Mouse (Mus musculus) ZHBTc4 (cell line): ENCODE results near the gene Ppp1r26.
"Not testable (repeated sequence)": the region's sequence is repeated elsewhere in the genome, so short reads cannot be mapped to it uniquely, and the experiment has no call there.

ENCODE experiments used
- DNase-seq: peaks from one replicate; pipeline ENCODE4 v3.0.0-alpha.2; 2011; ENCODE audit warnings: low read depth, low spot score

The Ppp1r26 gene

DNA sequence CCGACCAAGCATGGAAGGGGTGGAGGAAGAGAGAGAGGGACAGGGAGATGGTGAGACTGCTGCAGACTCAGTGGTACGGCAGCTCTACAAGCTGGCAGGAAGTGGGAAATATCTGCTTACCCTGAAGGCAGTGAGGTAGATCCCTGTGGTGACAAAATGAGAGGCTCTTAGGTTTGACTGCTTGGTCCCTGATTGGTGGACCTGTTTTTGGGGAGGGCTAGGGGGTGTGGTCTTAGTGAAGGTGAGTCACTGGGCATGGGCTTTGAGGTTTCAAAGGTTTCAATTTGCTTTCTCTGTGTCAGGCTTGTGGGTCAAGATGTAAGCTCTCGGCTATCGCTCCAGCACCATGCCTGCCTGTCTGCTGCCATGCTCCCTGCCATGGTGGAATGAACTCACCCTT is 1.5 kb upstream of the Ppp1r26 start:
- no peak for DNase-seq

DNA sequence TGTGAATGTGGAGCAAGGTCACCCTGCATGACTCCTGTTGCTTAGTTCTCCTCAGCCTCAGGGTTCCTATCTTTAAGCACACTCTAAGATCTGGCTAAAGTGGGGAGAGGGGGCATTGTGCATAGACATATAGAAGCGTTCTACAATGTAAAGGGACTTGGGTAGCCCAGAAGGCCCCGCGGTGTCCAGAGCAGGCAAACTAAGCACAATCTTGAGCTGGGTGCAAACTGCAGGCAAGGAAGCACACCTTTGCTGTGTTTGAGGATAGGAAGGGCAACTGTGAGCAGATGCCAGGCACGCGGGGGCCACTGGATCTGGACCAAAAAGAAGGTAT is 452 bp upstream of the Ppp1r26 start:
- DNase-seq = no peak

DNA sequence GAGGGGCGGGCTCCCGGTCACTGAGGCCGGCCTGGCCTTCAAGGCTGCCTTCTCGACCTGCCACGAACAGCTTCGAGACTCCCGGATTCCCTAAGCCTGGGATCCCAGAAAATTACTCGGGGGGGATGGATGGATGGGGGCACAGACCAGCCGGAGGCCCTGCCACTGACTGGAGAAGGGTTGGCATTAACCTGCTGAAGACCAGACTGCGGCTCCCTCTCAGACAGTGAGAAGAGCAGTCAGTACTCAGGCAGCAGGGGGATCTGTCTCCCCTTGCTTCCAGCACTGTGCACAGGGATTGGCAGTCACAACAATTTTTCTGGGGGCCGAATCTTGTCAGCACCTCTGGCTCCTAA is 693 bp downstream of the Ppp1r26 start:
- DNase-seq = no peak

DNA sequence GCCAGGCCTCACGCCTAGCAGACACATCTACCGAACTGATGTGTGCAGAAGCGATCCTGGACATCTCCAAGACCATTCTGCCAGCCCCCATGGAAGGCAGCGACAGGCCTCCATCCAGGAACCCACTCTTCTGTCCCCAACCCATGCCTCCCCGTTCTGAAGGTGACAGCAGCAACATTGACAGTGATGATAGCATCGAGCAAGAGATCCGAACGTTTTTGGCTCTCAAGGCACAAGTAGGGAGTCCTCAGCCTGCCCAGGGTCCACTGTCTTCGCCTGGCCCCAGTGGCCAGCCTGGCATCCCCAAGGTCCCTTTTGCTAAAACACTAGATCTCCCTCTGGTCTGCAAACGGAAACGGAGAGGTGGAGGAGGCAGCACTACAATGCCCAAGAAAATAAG is 5.1 kb downstream of the Ppp1r26 start:
- DNase-seq = no peak

DNA sequence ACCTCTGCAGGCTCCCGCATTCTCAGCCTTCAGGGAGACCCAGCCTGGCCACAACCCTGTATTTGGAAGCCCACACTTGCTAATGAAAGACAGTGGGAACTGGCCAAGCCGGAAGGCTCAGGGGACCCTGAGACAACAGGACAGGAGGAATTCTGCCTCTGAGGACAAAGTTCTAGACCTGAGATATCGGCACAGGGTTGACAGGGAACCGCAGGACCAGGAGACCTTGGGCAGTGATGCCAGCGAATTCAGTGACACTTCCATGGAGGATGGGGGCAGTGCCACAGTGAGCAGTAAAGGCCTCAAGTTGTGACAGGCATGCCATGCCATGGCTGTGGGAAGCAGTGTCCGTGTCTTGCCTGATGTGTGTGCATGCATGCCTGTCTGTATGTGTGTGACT is 6.9 kb downstream of the Ppp1r26 start:
- no peak for DNase-seq

DNA sequence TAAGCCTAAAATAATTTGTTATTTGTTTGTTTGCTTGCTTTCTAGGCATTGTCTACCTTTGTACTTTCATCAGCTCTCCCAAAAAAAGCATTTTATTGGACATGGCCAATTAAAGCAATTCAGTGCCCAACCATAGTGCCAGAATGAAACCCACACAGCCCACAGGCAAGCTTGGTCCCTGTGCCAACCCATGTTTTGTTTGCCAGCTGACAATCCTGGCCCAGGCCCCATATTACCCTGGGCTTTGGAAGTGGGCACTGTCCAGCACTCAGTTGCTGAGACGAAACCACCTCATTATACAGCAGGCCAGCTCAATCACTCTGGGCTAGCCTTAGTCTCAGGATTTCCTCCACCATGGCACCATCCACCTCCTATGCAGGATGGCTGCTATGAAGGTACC is 10.0 kb downstream of the Ppp1r26 start:
- no peak for DNase-seq

DNA sequence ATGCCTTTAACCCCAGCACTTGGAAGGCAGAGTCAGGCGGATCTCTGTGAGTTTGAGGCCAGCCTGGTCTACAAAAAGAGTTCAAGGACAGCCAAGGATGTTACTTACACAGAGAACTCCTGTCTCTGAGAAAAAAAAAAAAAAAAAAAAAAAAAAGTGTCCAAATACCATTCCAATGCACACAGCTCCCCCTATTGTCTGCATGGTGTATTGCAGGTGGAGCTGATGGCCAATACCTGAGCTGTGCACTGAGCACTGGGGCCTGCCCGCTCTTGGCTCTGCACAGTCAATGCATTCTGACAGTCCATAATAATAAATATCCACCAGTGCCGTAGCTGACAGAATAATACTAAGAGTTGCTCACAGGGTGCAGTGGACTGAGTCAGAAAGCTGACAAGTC is 17.3 kb downstream of the Ppp1r26 start:
- peak; percentile 93 for DNase-seq

DNA sequence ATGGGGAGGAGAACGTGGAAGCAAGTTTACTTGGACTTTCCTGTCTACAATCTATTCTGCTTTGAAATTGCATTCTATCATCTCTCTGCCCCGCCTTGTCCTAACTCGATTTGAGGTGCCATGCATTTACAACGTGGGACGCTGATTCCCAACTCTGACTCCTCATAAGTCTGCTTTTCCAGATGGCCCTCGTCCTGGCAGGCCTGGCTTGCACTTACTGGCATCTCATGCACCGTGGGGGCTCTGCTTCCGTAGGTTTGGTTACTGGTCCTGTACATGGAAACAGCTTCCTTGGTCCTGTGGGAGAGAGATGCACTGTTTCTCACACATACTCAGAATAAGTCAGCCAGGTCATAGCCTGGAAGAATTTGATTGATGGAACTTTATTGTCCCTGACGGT is 18.3 kb downstream of the Ppp1r26 start:
- no peak for DNase-seq

DNA sequence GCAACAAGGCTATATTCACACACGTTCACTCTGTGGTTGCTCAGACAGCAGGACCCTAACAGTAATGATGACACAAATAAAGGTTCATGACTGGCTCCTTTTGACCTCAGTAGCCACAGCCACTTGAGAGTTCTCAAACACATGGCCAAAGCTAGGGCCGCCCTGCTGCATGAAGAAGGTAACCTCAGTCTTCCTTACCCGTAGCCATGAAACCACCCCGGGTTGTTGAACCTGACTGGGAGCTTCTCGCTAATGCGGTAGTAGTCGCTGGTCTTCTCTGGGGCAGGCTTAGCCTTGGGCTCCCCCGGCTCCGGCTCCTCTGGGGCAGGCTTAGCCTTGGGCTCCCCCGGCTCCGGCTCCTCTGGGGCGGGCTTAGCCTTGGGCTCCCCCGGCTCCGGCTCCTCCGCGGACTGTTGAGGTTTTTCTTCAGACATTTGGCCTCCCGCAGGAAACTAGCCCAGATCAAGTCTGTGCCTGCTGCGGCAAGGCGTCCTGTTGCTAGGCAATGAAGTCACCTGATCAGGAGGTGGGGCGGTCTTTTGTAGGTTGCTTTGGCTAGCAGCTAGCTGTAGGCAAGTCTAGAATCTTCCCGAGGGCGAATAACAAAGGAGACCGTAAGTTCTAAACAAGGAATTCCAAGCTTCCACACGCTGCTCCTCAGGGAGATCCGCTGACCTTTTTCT is 19.4 kb downstream of the Ppp1r26 start, which contains the start of gene 1700007K13Rik:
Gene 1700007K13Rik, minus strand, starts transcription at position 497 of the 683 bp plus-strand sequence.
- peak; percentile 98 for DNase-seq

DNA sequence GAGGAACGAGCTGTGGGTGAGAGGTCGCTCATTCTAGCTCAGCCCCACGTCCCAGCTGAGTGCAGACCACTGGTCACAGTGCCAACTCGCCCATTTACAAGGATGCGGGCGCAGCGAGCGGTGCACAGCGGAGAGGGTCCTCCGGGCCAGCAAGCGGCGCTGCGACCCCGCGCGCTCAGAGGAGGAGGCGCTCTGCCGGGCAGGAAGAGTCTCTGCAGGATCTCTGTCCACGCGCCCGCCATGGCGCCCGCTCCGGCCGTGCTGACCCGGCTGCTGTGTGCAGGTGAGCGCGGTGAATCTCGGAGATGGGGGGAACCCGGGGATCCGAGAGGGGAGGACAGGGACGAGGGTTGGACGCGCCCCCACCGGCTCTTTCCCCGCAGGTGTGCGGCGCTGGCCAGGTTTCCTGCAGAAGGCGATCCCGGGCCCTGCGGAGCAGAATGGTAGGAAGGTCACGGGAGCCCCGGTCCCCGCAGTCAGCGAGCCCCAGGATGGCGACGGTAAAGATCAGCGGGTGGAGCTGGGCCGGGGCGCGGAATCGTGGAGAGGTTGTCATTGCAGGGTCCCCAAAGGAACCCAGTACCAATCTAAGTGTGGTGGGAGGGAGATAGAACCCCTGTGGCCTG is 21.4 kb downstream of the Ppp1r26 start, which contains the start of gene Mrps2:
Gene Mrps2, plus strand, starts transcription at position 207 of the 626 bp plus-strand sequence.
- peak; percentile 95 for DNase-seq

DNA sequence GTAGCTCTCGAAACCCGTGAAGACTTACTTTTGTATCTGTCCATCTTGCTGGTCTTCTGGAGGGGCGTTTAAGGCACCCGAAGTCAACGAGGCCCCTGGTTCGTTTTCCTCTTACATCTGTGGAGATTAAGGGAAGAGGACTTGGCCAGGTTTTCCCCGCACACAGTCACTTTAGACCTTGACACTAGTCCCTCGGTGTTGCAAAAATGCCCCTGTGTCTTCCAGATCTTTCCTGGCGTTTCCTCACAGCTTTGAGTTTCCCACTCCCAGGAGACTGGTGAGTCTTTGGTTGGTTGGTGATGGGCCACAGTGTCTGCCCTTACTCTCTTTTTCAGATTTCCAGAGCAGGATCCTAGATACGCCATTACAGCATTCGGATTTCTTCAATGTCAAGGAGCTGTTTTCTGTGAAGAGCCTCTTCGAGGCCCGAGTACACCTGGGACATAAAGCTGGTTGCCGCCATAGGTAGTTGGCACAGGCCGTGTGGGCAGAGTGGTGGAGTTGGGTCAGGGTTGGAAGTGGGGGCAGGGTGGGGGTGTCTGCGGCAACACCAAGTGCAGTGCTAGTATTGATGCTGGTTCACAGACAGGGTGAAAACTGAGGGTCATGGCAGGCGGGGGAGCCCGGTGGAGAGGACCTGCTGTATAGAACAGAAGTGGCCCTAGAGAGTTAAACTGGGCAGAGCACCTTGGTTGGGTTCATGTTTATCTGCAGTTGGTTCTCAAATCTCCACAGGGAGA is 22.1 kb downstream of the Ppp1r26 start:
- no peak for DNase-seq

DNA sequence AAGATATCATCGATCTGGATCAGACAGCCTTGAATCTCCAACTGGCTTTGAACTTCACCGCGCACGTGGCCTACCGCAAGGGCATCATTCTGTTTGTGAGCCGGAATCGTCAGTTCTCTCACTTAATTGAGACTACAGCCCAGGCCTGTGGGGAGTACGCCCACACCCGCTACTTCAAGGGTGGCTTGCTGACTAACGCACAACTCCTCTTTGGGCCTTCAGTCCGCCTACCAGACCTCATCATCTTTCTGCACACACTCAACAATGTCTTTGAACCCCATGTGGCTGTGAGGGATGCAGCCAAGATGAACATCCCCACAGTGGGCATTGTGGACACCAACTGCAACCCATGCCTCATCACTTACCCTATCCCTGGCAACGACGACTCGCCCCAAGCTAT is 22.9 kb downstream of the Ppp1r26 start:
- peak; percentile 24 for DNase-seq

DNA sequence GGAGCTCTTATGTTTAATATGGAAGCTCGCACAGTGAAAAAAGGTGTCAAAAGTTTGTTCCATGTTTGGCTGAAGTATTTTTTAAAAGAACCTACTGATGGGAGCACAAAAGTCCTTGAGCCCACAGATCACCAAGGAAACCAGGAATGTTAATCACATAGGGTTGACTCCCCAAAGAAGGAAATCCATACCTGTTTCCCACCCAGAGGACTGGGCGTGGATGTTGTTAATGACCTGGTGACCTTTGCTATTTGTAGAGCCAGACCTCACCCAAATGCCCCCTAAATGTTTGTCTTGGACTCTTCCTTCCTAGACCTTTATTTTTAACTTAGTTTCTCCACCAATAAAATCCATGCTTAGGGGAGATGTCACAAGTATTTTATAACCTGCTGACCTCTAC is 24.0 kb downstream of the Ppp1r26 start:
- peak; percentile 42 for DNase-seq

DNA sequence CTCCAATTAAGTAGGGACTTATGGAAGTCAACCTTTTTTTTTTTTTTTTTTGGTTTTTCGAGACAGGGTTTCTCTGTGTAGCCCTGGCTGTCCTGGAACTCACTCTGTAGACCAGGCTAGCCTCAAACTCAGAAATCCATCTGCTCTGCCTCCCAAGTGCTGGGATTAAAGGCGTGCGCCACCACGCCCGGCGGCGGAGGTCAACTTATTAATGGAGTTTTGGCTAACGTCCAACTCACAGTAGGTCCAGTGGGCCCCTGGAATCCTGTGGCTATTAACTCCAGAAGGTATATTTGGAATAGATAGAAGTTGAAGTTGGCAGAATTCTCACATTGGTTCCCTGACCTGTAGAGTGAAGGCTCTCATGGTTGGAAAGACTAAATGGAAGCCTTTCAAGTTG is 25.4 kb downstream of the Ppp1r26 start:
- DNase-seq = not testable (repeated sequence)

DNA sequence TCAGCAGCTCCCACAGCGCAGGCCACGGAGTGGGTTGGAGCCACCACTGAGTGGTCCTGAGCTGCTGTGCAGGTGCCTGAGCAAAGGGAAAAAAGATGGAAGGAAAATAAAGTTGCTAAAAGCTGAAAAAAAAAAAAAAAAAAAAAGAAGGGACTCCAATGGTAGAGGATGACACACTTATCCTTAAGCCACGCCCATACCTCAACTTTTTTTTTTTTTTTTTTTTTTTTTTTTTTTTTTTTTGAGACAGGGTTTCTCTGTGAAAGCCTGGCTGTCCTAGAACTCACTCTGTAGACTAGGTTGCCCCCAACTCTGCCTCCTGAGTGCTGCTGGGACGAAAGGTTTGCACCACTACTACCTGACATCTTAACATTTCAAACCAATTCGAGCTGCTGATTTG is 31.4 kb downstream of the Ppp1r26 start:
- DNase-seq = not testable (repeated sequence)

DNA sequence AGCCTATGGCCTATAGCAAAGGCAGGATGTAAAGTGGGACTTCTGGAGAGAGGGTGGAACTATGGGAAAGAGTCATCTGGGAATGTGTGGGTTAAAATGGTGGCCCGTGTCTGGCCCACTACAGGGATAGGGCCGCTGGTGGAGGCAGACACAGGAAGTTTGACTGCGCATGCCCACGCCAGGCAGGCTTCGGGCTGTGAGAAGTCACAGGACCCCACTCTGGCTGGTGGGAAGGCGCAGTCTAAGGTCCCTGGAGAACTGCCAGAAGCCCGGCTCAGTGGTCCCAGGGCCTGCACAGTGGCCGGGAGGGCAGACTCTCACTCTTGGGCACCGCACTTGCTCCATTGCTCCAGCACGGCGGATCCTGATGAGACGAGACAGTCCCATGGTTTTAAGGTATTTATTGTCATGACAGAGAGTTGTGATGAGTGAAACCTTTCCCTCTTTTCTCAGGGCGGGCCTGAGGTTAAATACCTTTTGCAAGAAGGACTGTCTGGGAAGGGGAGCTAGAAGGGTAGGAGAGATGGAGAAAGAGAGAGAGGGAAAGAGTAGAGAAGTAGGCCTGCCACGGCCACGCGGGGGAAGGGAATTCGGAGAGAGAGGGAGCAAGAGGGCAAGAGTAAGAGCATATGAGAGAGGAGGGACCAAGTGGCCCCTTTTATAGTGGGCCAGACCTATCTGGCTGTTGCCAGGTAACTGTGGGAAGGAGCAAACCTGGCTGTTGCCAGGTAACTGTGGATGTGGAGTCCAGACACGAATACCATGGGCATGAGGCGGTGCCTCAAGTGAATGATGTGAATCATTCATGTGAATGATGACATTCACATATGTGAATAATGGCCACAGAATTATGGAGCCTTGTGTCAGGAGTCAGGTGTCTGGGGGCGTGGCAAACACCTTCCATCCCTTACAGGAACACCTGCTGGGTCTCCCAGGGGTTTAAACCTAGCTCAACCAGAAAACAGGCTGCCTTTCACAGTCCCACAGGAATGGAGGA is 32.9 kb downstream of the Ppp1r26 start:
- peak; percentile 83 for DNase-seq

DNA sequence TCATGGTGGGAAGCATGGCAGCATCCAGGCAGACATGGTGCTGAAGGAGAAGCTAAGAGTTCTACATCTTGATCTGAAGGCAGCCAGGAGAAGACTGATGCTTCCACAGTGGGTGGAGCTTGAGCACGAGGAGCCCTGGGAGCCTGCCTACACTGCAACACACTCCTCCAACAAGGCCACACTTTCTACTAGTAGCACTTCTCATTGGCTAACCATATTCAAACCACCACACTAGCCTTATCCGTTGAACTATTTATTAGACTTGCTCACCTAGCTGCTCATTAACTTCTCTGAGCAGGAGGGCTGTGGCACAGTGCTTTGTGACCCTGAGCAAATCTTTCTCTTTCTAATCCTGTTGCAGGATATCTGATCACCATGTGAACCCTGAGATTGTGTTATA is 37.3 kb downstream of the Ppp1r26 start:
- DNase-seq = no peak

DNA sequence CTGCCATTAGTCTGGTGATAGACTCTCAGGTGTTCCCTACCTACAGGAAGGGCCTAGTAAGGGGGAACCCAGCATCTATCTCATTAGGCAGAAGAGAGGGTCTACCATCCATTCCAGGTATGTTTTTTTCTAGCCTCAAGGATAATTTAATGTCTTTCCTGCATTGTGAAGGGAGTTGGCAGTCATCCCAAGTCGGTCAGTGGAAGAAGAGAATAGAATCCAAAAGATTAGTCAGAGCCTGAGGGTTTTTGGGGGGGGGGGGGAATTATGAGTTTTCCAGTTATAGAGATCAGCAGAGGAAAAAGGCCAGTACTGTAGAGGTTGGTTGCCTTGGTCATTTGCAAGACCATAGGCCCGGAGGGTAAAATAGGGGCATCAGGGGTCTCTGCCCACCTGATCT is 47.9 kb downstream of the Ppp1r26 start:
- no peak for DNase-seq

DNA sequence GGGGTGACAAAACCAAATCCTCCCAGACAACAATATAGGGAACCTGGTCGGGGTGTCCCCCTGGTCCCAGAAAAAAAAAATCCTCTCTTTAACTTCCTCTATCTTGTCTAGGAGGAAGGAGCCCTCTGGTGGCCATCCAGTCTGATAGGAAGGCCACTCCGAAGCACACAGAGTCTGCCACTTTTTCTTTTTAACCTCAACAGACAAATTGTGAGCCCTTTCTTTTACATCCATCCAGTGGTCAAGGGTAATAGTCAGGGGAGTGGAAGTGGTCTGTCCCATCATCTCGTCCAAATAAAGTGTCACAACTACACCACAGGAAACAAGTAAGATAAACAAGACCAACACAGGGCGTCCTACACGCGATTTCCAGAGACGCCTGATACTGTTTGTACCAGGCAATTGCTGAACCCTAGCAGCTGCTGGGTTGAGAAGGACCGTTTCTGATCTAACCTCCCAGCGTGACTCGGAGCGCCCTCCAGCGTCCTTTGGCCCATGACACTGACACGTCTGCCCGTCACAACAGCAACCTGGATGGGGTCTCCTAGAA is 48.7 kb downstream of the Ppp1r26 start:
- DNase-seq = no peak

DNA sequence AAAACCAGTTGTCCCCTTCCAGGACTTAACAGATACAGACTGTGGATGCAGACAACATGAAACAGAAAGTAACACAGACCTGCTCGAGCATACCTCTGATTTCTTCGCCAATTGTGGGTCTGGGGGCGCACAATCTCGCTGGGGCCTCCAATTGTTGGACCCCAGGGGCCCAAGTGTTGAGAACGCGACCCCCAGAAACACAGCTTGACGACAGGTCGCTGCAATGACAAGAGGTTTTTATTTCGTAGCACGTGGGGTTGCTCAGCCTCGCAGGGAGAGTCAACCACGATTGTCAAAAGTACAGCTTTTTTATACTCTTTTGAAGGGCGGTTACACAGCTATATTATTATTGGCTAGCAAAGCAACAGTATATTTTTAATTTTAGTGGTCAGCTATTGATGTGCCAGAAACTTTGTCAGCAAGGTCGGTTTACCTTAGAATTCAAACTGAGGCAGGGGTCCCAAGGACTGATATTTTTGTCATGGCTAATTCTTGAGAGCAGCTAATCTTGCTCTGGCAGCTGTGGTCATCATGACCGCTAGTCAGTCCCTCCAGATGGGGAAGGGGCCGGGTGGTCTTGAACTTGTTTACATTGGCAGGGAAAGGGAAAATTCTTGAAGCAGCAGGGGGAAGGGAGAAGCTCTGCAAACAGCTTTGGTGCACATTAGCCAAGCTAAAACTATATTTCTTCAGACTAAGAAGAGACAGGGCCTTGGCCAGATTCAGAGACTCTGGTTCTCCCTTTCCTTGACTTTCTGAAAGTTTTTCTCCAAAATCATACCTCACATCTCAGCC is 49.4 kb downstream of the Ppp1r26 start:
- no peak for DNase-seq

DNA sequence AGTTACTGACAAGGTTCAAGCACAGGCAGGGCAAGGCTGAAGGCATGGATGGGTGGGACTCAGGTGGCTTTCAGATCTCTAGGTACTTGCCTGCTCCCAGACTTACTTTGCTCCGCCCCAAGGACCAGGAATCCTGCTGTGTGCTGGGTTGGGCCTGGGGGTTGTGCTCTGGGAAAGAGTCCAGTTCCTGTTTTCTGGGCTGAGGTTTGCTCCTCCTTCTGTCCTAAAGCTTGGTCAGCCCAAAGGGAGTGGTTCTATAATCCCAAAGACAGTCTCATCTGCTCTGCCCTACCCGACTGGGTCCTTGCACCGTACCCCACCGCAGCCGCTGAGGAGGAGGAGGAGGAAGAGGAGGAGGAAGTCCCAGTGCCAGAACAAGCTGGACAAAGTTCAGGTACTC is 50.1 kb downstream of the Ppp1r26 start, which contains the start of gene Gbgt1:
Gene Gbgt1, plus strand, starts transcription at position 221 of the 400 bp plus-strand sequence.
- peak; percentile 80 for DNase-seq
